Comparison of ENCODE assay signal across 16 mouse cellular contexts in the genomic region with DNA sequence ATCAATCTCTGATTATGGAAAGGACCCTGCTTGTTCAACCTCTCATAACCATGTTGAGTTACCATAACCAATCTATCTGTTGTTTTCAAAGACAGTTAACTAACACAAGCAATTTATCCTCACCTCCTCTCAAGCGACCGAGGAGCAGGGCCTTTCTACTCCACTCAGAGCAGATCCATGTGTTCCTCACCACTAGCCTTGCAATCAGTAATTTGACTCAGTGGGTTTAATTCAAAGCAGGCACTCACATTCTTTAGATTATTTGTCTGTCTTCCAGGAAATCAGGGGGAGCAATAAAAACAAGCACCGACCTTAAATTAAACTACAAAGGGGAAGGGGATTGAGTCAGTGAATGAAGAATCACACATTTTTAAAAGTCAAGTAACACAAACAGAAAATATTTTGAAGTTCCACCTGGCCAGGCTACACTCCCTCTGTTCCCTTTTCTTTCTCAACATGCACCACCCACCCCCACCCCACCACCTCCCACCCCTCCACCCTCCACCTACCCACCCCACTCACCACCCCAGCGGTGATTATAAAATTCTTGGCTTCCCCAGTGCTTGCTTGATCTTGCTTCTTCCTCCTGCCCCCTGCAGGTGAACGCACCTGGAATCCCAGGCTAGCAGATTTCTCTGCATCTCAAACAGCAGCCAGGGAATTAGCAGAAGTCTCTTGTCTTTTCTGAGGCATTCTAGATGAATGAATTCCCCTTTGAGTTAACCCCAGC.
A peak's percentile ranks its signal among the peaks of the same experiment; 100 is the strongest.
DNase-seq lines count a peak whose midpoint lies in the region; ATAC-seq and TF ChIP-seq lines count a peak whose summit lies in the region.
"Had no signal": no experiment of that assay in that cellular context is flagged by ENCODE, and none has a peak within 500 bp of the region (broad histone marks: within the 10 kb centered on the region; RNA-seq: fewer than 3 reads in every experiment).

No protein-coding gene starts in this region.

- H3K36me3 ChIP-seq in embryonic facial prominence, embryonic 14.5 days (ENCODE audit: control insufficient read depth, insufficient read depth, low read length) = no peaks in the 10 kb centered on the region
- H3K36me3 ChIP-seq in lung, postnatal 0 days (ENCODE audit: insufficient read depth, low read length) = no peaks in the 10 kb centered on the region
- H3K36me3 ChIP-seq: heart, embryonic 15.5 days; liver, embryonic 15.5 days; midbrain, embryonic 12.5 days had no signal

- H3K27ac ChIP-seq in embryonic facial prominence, embryonic 14.5 days (replicated peaks; ENCODE audit: low read depth, low read length) = peak overlapping the region; percentile 79
- no peak overlapping the region for H3K27ac ChIP-seq in lung, postnatal 0 days (ENCODE audit: low read length)
- no peak overlapping the region for H3K27ac ChIP-seq in layer of hippocampus, adult 2 months
- H3K27ac ChIP-seq in gastrocnemius, adult 2 months = no peak overlapping the region
- H3K27ac ChIP-seq: heart, embryonic 15.5 days; liver, embryonic 15.5 days; midbrain, embryonic 12.5 days had no signal

- no peaks in the 10 kb centered on the region for H3K27me3 ChIP-seq in embryonic facial prominence, embryonic 14.5 days (replicated peaks; ENCODE audit: control insufficient read depth, insufficient read depth, low read length)
- no peaks in the 10 kb centered on the region for H3K27me3 ChIP-seq in lung, postnatal 0 days (replicated peaks; ENCODE audit: insufficient read depth, low read length)
- H3K27me3 ChIP-seq: heart, embryonic 15.5 days; liver, embryonic 15.5 days; midbrain, embryonic 12.5 days had no signal

- DNase-seq in kidney, postnatal 4 days = peak; percentile 10 to 24
- DNase-seq in kidney, adult 9 months = no peak
- DNase-seq in embryo, embryonic 10 days (ENCODE audit: low spot score) = peak; percentile 51
- peak; percentile 78 for DNase-seq in embryonic facial prominence, embryonic 14.5 days (ENCODE audit: low spot score)
- no peak for DNase-seq in lung, postnatal 0 days (ENCODE audit: low spot score)
- DNase-seq in layer of hippocampus, adult 2 months (ENCODE audit: low spot score in 2 of 2) = no peak
- DNase-seq in gastrocnemius, adult 2 months = no peak
- DNase-seq in cerebellum, postnatal 36 days = no peak
- DNase-seq: adrenal gland, postnatal 14 days; cerebellum, postnatal 25 days; gastrocnemius, postnatal 25 days; thymus, adult 18-20 months had no signal

- H3K9me3 ChIP-seq in embryonic facial prominence, embryonic 14.5 days (ENCODE audit: control insufficient read depth, low read length) = no peaks in the 10 kb centered on the region
- H3K9me3 ChIP-seq in lung, postnatal 0 days (ENCODE audit: low read length) = no peaks in the 10 kb centered on the region
- H3K9me3 ChIP-seq: heart, embryonic 15.5 days; liver, embryonic 15.5 days; midbrain, embryonic 12.5 days had no signal

- intact Hi-C loops in gastrocnemius, adult 2 months (cut with DNase I) = no loop called here

- TF ChIP-seq CTCF in lung, postnatal 0 days (IDR thresholded peaks at IDR 0.05) = peak; percentile 48
- TF ChIP-seq CTCF in layer of hippocampus, adult 2 months (conservative IDR thresholded peaks at IDR 0.05) = no peak
- no peak for TF ChIP-seq CTCF in gastrocnemius, adult 2 months (IDR thresholded peaks at IDR 0.05)

- H3K4me1 ChIP-seq in embryonic facial prominence, embryonic 14.5 days (ENCODE audit: control insufficient read depth, insufficient read depth, low read length) = peaks cover 29% of the 10 kb centered on the region
- no peaks in the 10 kb centered on the region for H3K4me1 ChIP-seq in lung, postnatal 0 days (ENCODE audit: insufficient read depth, low read depth, low read length)
- H3K4me1 ChIP-seq: liver, embryonic 15.5 days had no signal

- no peak overlapping the region for H3K4me2 ChIP-seq in embryonic facial prominence, embryonic 14.5 days (ENCODE audit: low read depth, low read length)
- H3K4me2 ChIP-seq in lung, postnatal 0 days (replicated peaks; ENCODE audit: low read depth, low read length) = no peak overlapping the region
- H3K4me2 ChIP-seq: heart, embryonic 15.5 days; liver, embryonic 15.5 days; midbrain, embryonic 12.5 days had no signal

- H3K9ac ChIP-seq in embryonic facial prominence, embryonic 14.5 days (ENCODE audit: low read depth, low read length) = no peak overlapping the region
- H3K9ac ChIP-seq in lung, postnatal 0 days (replicated peaks; ENCODE audit: low read depth) = no peak overlapping the region
- H3K9ac ChIP-seq: heart, embryonic 15.5 days; liver, embryonic 15.5 days; midbrain, embryonic 12.5 days had no signal

- TF ChIP-seq EP300 in lung, postnatal 0 days (IDR thresholded peaks at IDR 0.05) = no peak

- no peak overlapping the region for H3K4me3 ChIP-seq in embryonic facial prominence, embryonic 14.5 days (ENCODE audit: low read depth, low read length)
- H3K4me3 ChIP-seq in lung, postnatal 0 days (ENCODE audit: low read depth, low read length) = no peak overlapping the region
- no peak overlapping the region for H3K4me3 ChIP-seq in layer of hippocampus, adult 2 months
- H3K4me3 ChIP-seq in gastrocnemius, adult 2 months = no peak overlapping the region
- H3K4me3 ChIP-seq: heart, embryonic 15.5 days; liver, embryonic 15.5 days; midbrain, embryonic 12.5 days had no signal

- peak; percentile 39; the same call in 1 of the 2 replicates for ATAC-seq in embryonic facial prominence, embryonic 14.5 days (ENCODE audit: low read depth)
- ATAC-seq in lung, postnatal 0 days = no peak
- ATAC-seq: hindbrain, embryonic 16.5 days had no signal

- WGBS in embryonic facial prominence, embryonic 14.5 days = 18% methylated on average over 5 of the region's 5 CpGs
- 40% methylated on average over 5 of the region's 5 CpGs for WGBS in lung, postnatal 0 days

Comparison
In these comparisons a context has a peak if more than half of its experiments do, and no peak if none do; other contexts are left out.
1. DNase-seq: peak in kidney, postnatal 4 days (2 of 2), embryo, embryonic 10 days (single experiment) and embryonic facial prominence, embryonic 14.5 days (single experiment); none in kidney, adult 9 months (single experiment), lung, postnatal 0 days (single experiment), layer of hippocampus, adult 2 months (0 of 2), gastrocnemius, adult 2 months (single experiment) and cerebellum, postnatal 36 days (0 of 2).